Mouse (Mus musculus) monocyte, adult 2 months (primary cell): ENCODE measurements around the gene Heatr5b.
A peak's percentile ranks its signal among the peaks of the same experiment; 100 is the strongest.

Source experiments
- DNase-seq, 2 experiments: peaks; one replicate each; pipeline ENCODE4 v3.0.0; 2022; ENCODE audit warnings: low spot score in 2 of 2, low read depth in 1 of 2

The Heatr5b gene

DNA sequence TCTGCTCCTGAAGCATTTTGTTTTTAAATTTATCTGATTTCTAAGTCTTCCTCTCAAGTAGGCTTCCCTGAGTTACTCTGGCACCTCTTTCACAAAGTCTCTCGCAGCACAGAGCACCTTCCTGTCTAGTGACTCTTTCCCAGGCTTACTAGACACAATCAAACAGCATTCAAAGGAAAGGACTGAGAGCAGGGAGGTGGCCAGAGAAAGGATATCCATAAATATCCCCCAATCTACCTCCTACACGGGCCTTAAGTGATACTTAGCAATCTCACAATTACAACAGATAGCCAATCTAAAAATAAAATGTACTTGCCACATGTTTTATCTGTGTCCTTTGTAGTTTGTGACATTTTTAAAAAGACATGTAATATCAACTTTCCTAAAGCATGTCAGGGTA lies 66.2 kb downstream of the Heatr5b start:
- no peak for DNase-seq

GRCm38 (mm10) chr17:78767546-78767945 lies 67.6 kb downstream of the Heatr5b start:
- DNase-seq, result no peak

GRCm38 (mm10) chr17:78766084-78766483 lies 69.1 kb downstream of the Heatr5b start:
- DNase-seq, result no peak

GRCm38 (mm10) chr17:78763272-78763671 lies 71.9 kb downstream of the Heatr5b start:
- DNase-seq, result no peak

GRCm38 (mm10) chr17:78752938-78753655 lies 82.1 kb downstream of the Heatr5b start:
- DNase-seq, result no peak

DNA sequence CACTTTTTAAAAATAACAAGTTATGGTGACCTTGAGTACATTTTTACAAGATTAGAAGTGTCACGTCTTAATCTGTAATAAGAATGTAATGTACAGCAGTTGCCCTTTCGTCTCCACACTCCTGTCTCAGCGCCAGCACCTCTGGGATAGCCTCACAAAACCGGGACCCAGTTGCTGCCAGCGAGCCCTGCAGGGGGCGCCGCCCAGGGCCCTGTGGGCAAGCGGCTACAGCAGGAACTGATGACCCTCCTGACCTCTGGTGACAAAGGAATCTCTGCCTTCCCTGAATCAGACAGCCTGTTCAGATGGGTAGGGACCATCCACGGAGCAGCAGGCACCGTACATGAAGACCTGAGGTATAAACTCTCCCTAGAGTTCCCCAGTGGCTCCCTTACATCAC lies 83.1 kb downstream of the Heatr5b start:
- DNase-seq, result no peak

- no peak for DNase-seq
Observed at GRCm38 (mm10) chr17:78748440-78748839, 86.7 kb downstream of the Heatr5b start.

DNA sequence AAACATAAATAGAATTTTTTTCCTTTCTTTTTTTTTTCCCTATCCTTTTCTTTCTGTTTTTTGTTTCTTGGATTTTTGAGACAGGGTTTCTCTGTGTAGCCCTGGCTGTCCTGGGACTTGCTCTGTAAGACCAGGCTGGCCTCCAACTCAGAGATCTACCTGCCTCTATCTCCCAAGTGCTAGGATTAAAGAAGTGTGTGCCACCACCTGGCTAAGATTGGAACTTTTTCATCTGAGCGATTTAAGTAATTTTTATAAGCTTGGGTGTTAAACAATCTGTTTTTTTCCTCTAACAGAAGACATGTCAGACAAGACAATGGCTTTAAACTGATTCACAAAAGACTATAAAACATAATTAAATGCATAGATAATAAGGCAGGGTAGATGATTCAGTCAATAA lies 96.7 kb downstream of the Heatr5b start:
- no peak for DNase-seq

DNA sequence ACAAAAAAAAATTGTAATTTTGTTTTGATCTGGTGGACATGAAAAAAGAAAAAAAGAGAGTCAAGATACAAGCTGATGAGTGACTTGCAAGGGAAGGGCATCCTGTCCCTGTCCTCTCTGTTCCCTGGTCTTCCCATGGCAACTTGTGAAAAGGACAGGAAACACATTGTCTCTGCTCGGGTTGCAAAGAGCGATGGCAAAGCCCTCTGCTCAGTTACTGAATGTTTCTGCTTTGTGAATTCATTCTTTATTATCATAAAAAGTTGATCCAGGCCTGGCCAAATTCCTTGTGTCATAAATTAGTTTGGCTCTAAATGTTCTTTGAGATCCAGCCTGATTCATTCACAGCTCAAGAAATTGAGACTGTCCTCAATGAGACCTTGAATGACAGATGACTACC lies 97.4 kb downstream of the Heatr5b start:
- DNase-seq, result no peak

DNA sequence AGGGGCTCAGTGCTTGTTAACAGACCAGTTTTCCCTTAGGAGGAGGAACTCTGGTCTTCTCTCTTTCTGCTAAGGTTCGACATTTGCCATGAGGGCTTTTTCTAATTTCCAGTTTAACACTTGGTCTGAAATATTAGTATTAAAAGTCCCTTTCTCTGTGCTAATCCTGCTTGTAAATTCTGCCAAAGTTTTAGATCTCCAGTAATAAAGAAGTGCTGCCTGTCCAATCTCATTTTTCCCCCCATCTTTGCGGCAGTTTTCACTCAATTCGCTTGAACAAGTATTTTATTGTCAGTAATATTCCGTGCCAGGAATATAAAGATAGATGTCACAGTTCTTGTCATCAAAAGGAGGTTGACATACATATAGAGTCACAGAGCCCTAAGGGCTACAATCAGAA lies 98.1 kb downstream of the Heatr5b start, which contains the start of gene Strn:
Gene Strn (minus strand): TSS at position 101 of the 400 bp plus-strand sequence.
- no peak for DNase-seq

DNA sequence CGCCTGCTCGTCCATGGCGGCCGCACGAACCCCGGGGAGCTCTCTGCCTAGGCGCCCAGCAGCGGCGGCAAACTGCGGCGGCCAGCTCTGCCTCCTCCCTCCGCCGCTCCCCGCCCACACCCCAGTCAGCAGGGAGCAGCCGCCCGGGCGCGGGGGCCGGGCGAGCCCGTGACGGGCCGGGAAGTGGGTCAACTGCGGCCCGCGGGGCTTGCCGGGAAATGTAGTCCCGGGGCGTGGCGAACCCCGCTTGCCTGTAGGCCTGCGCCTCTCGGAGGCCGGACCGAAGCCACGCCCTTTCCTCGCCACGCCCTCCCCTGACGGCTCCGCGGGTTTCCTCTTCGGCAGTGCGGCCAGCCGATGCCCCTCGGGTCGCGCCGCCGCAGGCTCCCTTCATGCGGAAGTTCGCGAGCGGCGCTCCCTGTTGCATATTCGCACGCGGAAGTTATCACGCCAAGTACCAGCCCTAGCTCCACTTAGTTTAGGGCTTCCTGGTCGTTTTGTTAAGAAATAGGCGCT lies 98.6 kb downstream of the Heatr5b start:
- peak; percentile 100 for DNase-seq

DNA sequence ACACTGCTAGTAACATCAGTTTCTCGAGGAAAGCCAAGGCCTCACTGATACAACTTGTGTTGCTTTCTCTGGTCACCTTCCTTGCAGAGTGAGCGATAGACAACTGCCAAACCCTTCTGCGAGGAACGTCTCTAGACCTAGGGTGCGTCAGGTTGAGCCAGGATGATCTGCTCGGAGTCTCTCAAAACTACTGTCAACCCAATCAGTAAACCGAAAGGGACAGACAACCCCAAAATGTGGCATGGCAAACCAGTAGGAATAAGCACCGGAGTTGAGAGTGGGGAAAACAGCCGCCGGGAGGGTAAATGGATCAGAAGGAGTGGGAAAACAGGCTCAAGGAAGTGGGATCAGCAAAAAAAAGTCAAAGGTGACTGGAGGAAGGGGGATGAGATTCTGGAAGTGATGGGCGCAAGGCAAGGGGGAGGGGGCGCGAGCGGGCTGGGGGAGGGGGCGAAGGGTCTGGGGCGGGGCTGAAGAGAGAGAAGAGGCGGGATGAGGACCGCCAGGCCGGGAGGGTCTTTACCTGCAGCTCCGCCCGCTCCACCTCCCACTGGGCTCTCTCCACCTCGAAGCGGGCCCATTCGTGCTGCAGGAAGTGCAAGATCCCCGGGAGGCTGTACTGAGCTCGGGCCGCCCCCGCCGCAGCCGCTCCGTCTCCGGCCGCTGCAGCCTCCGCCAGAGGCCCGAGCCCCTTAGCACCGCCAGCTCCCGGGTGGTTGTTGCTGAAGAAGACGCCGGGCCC lies 99.3 kb downstream of the Heatr5b start:
- DNase-seq, result no peak

DNA sequence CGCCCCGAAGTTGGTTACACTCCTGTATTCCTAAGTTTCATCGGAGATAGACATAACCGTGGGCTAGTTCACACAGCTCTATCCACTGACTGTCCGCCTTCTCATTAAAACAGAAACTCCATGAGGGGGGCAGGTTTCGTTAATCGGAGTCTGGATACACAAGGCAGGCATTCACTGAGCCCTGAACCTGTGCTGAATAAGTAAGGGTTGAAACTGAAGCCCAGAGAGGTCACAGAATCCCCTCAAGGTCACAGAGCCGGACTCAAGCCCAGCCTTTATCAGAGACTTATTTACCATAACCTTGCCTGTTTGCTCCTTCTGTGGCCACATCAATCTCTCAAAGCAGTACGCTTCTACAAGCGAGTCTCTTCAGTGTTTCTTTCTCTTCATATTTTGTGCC lies 100.4 kb downstream of the Heatr5b start:
- DNase-seq, result no peak

- DNase-seq, result no peak
Observed at GRCm38 (mm10) chr17:78732056-78732455, 103.1 kb downstream of the Heatr5b start.

GRCm38 (mm10) chr17:78726746-78727449 lies 108.3 kb downstream of the Heatr5b start:
- DNase-seq, result no peak

DNA sequence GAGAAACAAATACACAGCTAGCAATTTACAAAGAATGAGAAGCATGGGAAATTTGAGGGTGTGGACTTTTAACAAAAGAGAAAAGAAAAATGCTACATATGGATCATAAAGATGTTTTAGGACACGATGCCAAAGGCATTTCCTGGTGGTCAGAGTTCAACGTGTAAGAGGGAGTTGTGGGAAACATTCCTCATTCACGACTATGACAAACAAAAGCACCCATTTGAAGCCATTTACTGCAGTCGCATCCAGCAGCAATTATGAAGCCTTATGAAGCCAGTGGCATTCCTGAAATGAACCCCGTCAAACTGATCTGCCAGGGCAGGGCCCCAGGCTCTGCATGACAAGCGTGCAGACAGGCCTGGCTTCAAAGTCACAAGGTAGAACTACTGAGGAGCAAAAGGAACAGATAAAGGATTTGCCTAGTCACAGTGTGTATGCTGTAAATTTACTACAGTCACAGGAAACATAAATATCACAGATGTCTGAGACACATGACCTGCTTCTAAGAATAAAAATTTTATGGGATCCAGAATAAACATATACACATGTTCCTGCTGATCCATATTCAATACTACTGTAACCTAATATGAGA lies 110.6 kb downstream of the Heatr5b start:
- DNase-seq, result no peak

GRCm38 (mm10) chr17:78721690-78722089 lies 113.5 kb downstream of the Heatr5b start:
- no peak for DNase-seq

GRCm38 (mm10) chr17:78719086-78719485 lies 116.1 kb downstream of the Heatr5b start:
- no peak for DNase-seq

- no peak for DNase-seq
Observed at GRCm38 (mm10) chr17:78710258-78710657, 124.9 kb downstream of the Heatr5b start.

DNA sequence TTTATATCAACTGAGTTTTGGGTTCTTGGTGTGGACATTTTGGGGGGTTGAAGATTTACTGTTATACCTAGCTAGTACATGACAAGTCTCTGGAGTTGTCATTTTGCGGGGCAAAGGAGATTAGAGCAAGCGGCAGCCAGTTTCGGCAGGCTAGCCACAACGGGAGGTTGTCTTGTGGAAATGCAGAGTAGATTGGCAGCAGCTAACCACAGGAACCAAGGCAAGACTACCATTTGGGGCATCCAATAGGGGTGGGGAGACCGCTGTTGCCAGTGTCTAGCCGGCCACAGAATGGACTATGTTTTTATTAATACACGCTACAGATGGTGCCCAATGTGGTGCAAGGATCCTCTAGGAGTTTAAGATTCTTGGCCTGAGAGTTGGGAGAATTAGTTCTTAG lies 126.7 kb downstream of the Heatr5b start:
- no peak for DNase-seq

DNA sequence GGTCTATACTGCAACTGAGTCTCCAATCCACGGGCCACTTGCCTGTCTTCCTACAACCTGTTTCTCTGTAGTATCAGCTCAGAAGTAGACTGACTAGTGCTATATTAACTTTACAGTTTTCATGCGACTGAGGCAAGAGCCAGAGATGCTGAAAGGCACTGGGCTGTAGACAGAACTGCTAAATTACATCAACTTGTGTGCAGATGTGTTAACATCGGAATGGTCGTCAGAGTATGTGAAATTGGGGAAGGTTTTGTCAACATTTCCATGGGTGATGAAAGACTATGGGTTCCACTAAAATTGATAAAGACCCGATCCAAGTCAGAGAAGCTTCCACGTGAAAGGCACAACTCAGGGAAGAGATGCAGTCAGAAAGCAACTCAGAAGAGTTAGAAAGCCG lies 132.2 kb downstream of the Heatr5b start:
- DNase-seq, result no peak
